Mouse (Mus musculus): ENCODE measurements around the gene Fbln5. TPM values are rescaled to one million over a fixed set of nuclear protein-coding genes. Genes with fewer than 3 reads are reported as not detected.

Gene Fbln5
- polyA plus RNA-seq (2015; fragmentation: Nextera tagmentation; extraction: Ambion mirVana), result 51.7 and 61.1 TPM in 2 replicates

- 0 out of 2 replicates have a peak within 1 kb of the TSS, but pooled peaks have one; percentile 21 for H3K9ac ChIP-seq
- peak within 1 kb of the TSS; percentile 96 for H3K4me2 ChIP-seq
- no peaks in the 10 kb centered on the region for H3K27me3 ChIP-seq (replicated peaks)
- peak within 1 kb of the TSS; percentile 49 for H3K4me3 ChIP-seq (replicated peaks)
- peak; percentile 80 for ATAC-seq (ENCODE audit: insufficient read depth, low FRiP score, low read depth)
- no peaks in the 10 kb centered on the region for H3K36me3 ChIP-seq
- WGBS, result under 1% methylated on average over 46 of the region's 46 CpGs
- peak within 1 kb of the TSS; percentile 83 for H3K27ac ChIP-seq
- peaks cover 14% of the 10 kb centered on the region; the same call in 1 of the 2 replicates for H3K4me1 ChIP-seq
- no peaks in the 10 kb centered on the region for H3K9me3 ChIP-seq
Measured at GRCm38 (mm10) chr12:101818608-101819370, at the start of gene Fbln5. Gene Fbln5, minus strand, starts transcription at chr12:101819055.

- Histone ChIP-seq H3K9me3 (no peaks in the 10 kb centered on the region), H3K4me2 (no peak overlapping the region), H3K9ac (no peak overlapping the region), H3K4me1 (no peaks in the 10 kb centered on the region), H3K36me3 (peaks cover 11% of the 10 kb centered on the region), H3K27ac (no peak overlapping the region), H3K27me3 (replicated peaks) (no peaks in the 10 kb centered on the region), H3K4me3 (replicated peaks) (no peak overlapping the region)
- 86% methylated on average over 10 of the region's 10 CpGs for WGBS
- no peak for ATAC-seq (ENCODE audit: insufficient read depth, low FRiP score, low read depth)
Measured at GRCm38 (mm10) chr12:101862286-101862964, 43.6 kb upstream of the Fbln5 start.

- Histone ChIP-seq H3K4me1 (no peaks in the 10 kb centered on the region), H3K27ac (no peak overlapping the region), H3K4me2 (no peak overlapping the region), H3K27me3 (replicated peaks) (no peaks in the 10 kb centered on the region), H3K36me3 (peaks cover 6% of the 10 kb centered on the region; the same call in 1 of the 2 replicates), H3K9me3 (no peaks in the 10 kb centered on the region), H3K9ac (no peak overlapping the region), H3K4me3 (replicated peaks) (no peak overlapping the region)
- no peak for ATAC-seq (ENCODE audit: insufficient read depth, low FRiP score, low read depth)
- 90% methylated on average over 1 of the region's 1 CpGs for WGBS
Measured at GRCm38 (mm10) chr12:101860256-101860655, 41.4 kb upstream of the Fbln5 start.

DNA sequence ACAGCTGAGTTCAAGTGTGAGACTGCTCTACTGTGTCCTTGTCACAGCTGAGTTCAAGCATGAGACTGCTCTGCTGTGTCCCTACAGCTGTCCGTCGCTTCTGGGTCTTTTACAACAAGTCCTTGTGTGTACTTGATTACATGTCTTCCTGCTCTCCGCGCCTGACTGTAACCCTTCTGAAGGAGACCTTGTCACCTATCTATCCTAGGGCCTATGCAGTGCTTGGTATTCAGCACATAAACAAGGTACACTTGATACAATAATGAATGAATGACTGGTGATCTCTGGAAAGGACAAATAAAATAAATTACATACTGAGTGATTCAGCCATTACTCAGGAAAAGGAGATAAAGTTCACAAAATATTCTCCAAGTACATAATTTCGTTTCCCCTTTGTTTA lies 39.2 kb upstream of the Fbln5 start:
- H3K27me3 ChIP-seq (replicated peaks), result no peaks in the 10 kb centered on the region

GRCm38 (mm10) chr12:101854336-101854735 lies 35.5 kb upstream of the Fbln5 start:
- ATAC-seq (ENCODE audit: insufficient read depth, low FRiP score, low read depth), result no peak
- no peaks in the 10 kb centered on the region for H3K36me3 ChIP-seq
- no peak overlapping the region for H3K4me2 ChIP-seq
- H3K9ac ChIP-seq, result no peak overlapping the region
- H3K27ac ChIP-seq, result no peak overlapping the region
- no peaks in the 10 kb centered on the region for H3K4me1 ChIP-seq
- H3K4me3 ChIP-seq (replicated peaks), result no peak overlapping the region
- H3K9me3 ChIP-seq, result no peaks in the 10 kb centered on the region
- H3K27me3 ChIP-seq (replicated peaks), result no peaks in the 10 kb centered on the region
- WGBS, result 93% methylated on average over 11 of the region's 11 CpGs

More for the DNA sequence above, 39.2 kb upstream of the Fbln5 start:
- Histone ChIP-seq H3K27ac (no peak overlapping the region), H3K9ac (no peak overlapping the region), H3K4me2 (no peak overlapping the region), H3K36me3 (peaks cover 6% of the 10 kb centered on the region; the same call in 1 of the 2 replicates), H3K4me3 (replicated peaks) (no peak overlapping the region), H3K4me1 (no peaks in the 10 kb centered on the region), H3K9me3 (no peaks in the 10 kb centered on the region)
- 86% methylated on average over 5 of the region's 5 CpGs for WGBS
- ATAC-seq (ENCODE audit: insufficient read depth, low FRiP score, low read depth), result no peak

GRCm38 (mm10) chr12:101851846-101852564 lies 33.1 kb upstream of the Fbln5 start:
- H3K9me3 ChIP-seq, result no peaks in the 10 kb centered on the region
- H3K27ac ChIP-seq, result no peak overlapping the region
- H3K4me3 ChIP-seq (replicated peaks), result no peak overlapping the region
- 64% methylated on average over 7 of the region's 7 CpGs for WGBS
- no peaks in the 10 kb centered on the region for H3K27me3 ChIP-seq (replicated peaks)
- ATAC-seq (ENCODE audit: insufficient read depth, low FRiP score, low read depth), result peak; percentile 39; the same call in 1 of the 2 replicates
- no peak overlapping the region for H3K4me2 ChIP-seq
- H3K36me3 ChIP-seq, result no peaks in the 10 kb centered on the region
- H3K4me1 ChIP-seq, result no peaks in the 10 kb centered on the region
- H3K9ac ChIP-seq, result no peak overlapping the region

DNA sequence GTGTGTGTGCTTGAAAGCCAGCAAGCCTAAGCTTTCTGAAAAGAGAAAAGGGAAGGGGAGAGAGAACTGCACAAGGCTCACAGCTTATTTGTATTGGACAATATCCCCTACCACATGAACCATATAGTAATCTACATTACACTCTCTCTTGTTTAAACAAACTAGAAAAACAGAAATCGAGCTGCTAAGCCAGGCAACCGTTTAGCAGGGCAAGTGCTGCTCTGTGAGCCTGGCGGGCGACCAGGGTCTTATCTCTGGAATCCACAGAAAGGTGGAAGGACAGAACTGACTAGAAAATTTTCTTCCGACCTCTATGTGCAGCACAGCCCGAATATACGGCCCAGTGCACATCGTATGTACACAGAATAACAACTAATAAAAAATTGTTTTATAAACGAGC lies 32.5 kb upstream of the Fbln5 start:
- H3K9ac ChIP-seq, result no peak overlapping the region
- H3K27ac ChIP-seq, result no peak overlapping the region
- 53% methylated on average over 9 of the region's 9 CpGs for WGBS
- H3K27me3 ChIP-seq (replicated peaks), result no peaks in the 10 kb centered on the region
- no peak overlapping the region for H3K4me3 ChIP-seq (replicated peaks)
- H3K36me3 ChIP-seq, result no peaks in the 10 kb centered on the region
- peak; percentile 56; the same call in 1 of the 2 replicates for ATAC-seq (ENCODE audit: insufficient read depth, low FRiP score, low read depth)
- H3K9me3 ChIP-seq, result no peaks in the 10 kb centered on the region
- H3K4me2 ChIP-seq, result no peak overlapping the region
- no peaks in the 10 kb centered on the region for H3K4me1 ChIP-seq

DNA sequence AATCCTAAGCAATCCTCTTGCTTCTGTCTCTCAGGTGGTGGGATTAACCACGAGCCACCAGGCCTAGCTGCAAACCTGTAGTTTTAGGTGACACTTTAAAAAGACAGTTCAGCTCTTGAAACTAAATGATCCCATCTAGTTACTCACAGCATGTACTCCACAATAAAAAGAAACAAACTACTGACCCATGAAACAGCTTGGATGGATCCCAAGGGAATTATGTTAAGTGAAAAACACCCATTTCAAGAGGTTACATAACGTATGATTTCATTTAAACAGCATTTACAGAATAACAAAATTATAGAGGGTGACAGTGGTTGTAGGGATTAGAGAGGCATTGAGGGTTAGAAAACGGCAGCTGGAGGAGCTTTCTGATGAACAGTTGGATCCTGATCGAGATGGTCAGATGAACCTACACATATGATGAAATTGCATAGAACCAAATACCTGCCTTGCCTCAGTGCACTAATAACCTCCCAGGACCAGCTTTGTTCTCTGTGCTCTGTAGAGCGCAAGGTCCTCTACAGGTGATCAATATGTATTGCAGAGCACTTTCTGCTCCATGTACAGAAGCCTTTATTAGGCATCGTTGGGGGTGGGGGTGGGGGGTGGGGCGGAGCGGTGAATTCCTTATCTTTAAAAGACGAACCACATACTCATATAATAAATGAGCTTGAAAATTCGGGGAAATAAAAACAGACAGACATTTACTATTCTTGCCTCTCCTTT lies 17.9 kb upstream of the Fbln5 start:
- Histone ChIP-seq H3K27me3 (replicated peaks) (no peaks in the 10 kb centered on the region), H3K4me3 (replicated peaks) (no peak overlapping the region), H3K9me3 (no peaks in the 10 kb centered on the region), H3K27ac (no peak overlapping the region), H3K36me3 (0 out of 2 replicates have a peak, but pooled peaks cover 14% of the 10 kb centered on the region), H3K4me2 (no peak overlapping the region), H3K9ac (no peak overlapping the region), H3K4me1 (no peaks in the 10 kb centered on the region; the same call in 1 of the 2 replicates)
- WGBS, result 87% methylated on average over 10 of the region's 10 CpGs
- no peak for ATAC-seq (ENCODE audit: insufficient read depth, low FRiP score, low read depth)

DNA sequence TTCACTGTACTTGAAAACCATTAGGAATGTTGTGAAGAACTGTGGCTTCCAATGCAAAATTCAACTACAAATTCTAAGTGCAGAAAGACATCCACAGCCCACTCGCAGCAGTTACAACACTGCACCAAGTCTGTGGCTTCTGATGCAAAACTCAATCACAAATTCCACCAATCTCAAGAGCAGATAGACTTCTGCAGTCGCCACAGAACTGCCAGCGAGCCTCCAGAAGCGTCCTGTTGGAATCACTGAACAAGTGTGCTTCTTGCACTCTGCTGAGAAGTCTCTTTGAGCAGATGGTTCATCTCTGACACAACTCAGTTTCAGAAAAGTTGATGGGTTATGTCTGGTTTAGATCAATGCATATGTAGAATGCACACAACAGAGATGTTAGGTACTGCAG lies 15.9 kb upstream of the Fbln5 start:
- 82% methylated on average over 4 of the region's 4 CpGs for WGBS
- Histone ChIP-seq H3K4me3 (replicated peaks) (no peak overlapping the region), H3K36me3 (0 out of 2 replicates have a peak, but pooled peaks cover 14% of the 10 kb centered on the region), H3K9ac (no peak overlapping the region), H3K4me1 (peaks cover 3% of the 10 kb centered on the region), H3K4me2 (no peak overlapping the region), H3K27me3 (replicated peaks) (no peaks in the 10 kb centered on the region), H3K9me3 (no peaks in the 10 kb centered on the region), H3K27ac (no peak overlapping the region)
- ATAC-seq (ENCODE audit: insufficient read depth, low FRiP score, low read depth), result no peak

GRCm38 (mm10) chr12:101833776-101834175 lies 14.9 kb upstream of the Fbln5 start:
- Histone ChIP-seq H3K4me2 (no peak overlapping the region), H3K27me3 (replicated peaks) (no peaks in the 10 kb centered on the region), H3K27ac (no peak overlapping the region), H3K9me3 (no peaks in the 10 kb centered on the region), H3K36me3 (0 out of 2 replicates have a peak, but pooled peaks cover 13% of the 10 kb centered on the region), H3K9ac (no peak overlapping the region), H3K4me3 (replicated peaks) (no peak overlapping the region), H3K4me1 (peaks cover 3% of the 10 kb centered on the region)
- ATAC-seq (ENCODE audit: insufficient read depth, low FRiP score, low read depth), result no peak
- 74% methylated on average over 8 of the region's 8 CpGs for WGBS

DNA sequence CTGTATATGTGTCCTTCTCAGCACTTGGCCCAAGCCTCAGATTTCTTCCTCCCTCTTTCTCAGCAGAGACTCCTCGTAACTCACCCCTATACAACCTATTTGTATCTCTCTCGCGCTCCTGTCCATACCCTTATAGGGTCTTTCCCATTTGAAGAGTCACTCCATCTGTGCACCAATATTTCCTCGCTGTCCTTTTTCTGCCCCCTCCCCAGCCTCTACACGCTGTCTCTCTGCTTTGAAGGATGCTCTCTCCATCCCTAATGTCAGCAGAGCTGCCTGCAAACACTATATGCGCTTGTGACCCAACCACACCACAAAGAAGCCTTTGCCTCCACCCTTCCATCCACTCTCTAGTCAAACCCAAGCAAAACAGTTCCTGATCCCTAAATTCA lies 14.3 kb upstream of the Fbln5 start:
- Histone ChIP-seq H3K4me1 (peaks cover 3% of the 10 kb centered on the region), H3K9me3 (no peaks in the 10 kb centered on the region), H3K27me3 (replicated peaks) (no peaks in the 10 kb centered on the region), H3K9ac (no peak overlapping the region), H3K4me3 (replicated peaks) (no peak overlapping the region), H3K27ac (no peak overlapping the region), H3K36me3 (0 out of 2 replicates have a peak, but pooled peaks cover 8% of the 10 kb centered on the region), H3K4me2 (no peak overlapping the region)
- WGBS, result 82% methylated on average over 6 of the region's 6 CpGs
- ATAC-seq (ENCODE audit: insufficient read depth, low FRiP score, low read depth), result no peak

Data from stomach, embryonic 15.5 days (tissue).